Mouse (Mus musculus) granulocyte monocyte progenitor cell, adult 5-6 weeks (primary cell): ENCODE results near the gene Ifne. TPM values are rescaled to one million over a fixed set of nuclear protein-coding genes. Genes with fewer than 3 reads are reported as not detected.
A peak's percentile ranks its signal among the peaks of the same experiment; 100 is the strongest.
"Not testable (repeated sequence)": the region's sequence is repeated elsewhere in the genome, so short reads cannot be mapped to it uniquely, and the experiment has no call there.

Experiments
- ATAC-seq: replicated peaks from 2 replicates; pipeline ENCODE4 v1.8.0; 2016; ENCODE audit warnings: mild to moderate bottlenecking, moderate TSS enrichment, inconsistent platforms; ENCODE audit not compliant: poor library complexity, severe bottlenecking
- total RNA-seq, 2 experiments: library from RNA; stranded (forward) in 1 of 2; stranded (reverse) in 1 of 2; fragments of 200-712, 200-1000 nt in 1 of 2; fragments of >200 nt in 1 of 2; fragmentation: Nextera tagmentation in 1 of 2; gene quantifications; 2 replicates each; pipeline ENCODE4 v1.2.3; 2014 to 2017

The Ifne gene
- total RNA-seq, 2 experiments from 2014 or later, result not detected

- peak; percentile 24; the same call in 1 of the 2 replicates for ATAC-seq
Observed at GRCm38 (mm10) chr4:88867926-88868911, 11.8 kb downstream of the Ifne start.

DNA sequence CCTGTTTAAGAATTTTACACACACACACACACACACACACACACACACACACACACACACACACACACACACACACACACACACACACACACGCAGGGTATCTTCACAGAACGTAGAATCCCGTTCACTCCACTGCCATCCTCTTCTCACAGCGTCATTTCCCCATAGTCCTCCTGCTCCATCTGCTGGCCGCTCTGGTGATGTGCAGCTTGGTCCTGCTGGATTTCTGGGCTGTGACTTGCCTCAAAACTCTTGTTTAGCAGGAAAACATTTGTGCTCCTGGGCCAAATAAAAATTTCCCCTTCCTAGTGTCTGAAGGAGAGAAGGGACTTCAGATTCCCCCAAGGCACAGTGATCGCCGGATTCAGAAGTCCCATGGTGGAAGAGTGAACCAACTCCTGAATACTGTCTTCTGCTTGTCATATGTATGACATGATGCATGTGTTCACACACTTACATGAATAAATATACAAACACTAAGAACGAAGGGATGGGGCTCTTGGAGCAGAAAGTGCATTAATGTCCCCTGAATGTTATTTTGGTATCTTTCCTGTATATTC, 12.6 kb downstream of the Ifne start:
- ATAC-seq, result peak; percentile 67

- ATAC-seq, result peak; percentile 64
Observed at GRCm38 (mm10) chr4:88865011-88865569, 14.9 kb downstream of the Ifne start.

DNA sequence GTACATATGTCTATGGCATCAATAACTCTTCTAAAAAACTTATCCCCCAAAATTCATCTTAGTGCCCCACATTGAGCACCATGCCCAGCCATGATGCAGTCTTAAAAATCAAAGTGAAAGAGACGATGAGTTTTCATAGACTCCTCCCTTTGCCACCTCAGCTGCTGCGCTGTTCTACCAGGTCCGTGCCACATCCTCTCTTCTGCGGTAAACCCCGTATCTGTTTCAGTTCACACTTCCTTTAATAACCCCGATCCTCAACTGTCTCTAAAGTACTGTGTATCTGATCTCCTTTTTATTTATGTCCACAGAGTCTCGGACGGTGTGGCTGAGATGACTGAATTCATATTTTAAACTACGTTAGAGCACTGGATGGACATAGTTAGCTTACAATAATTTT, 15.4 kb downstream of the Ifne start:
- peak; percentile 78 for ATAC-seq

DNA sequence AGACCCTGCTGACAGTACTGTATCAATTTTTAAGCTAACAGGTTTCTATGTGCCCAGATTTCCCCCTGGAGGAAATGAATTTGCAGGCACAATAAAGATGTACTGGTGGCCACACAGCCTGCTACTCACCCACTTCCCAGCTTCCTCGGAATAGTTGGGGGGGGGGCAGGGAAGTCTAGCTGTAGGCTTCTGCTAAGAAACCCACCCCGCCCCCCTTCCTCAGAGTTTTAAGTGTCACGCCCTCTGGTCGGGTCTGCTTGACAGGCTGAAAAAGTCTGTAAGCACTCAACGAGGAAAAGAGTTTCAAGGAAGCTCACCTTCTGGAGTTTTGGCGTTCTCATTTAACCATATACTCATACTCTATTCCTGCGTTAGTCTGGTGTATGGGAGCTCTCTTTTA, 16.7 kb downstream of the Ifne start:
- no peak for ATAC-seq

DNA sequence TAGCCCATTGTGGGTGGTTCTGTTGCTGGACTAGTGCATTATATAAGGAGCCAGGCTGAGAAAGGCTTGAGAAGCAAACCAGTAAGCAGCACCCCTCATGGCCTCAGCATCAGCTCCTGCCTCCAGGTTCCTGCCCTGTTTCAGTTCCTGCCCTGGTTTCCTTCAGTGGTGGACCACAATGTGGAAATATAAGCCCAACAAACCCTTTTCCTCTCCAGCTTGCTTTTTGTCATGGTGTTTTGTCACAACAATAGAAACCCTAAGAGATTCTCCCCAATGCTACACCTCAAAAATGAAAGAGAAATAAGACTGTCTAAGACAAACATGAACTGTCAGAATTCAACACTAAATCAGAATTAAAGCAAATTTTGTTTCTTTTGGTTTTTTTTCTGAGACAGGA, 20.8 kb downstream of the Ifne start:
- peak; percentile 91 for ATAC-seq

- no peak for ATAC-seq
Observed at GRCm38 (mm10) chr4:88851026-88851763, 28.8 kb downstream of the Ifne start.

- ATAC-seq, result peak; percentile 66
Observed at GRCm38 (mm10) chr4:88849698-88850097, 30.3 kb downstream of the Ifne start, which contains the start of gene Ifna1. Gene Ifna1, plus strand, starts transcription at chr4:88850087.

- no peak for ATAC-seq
Observed at GRCm38 (mm10) chr4:88845334-88845733, 34.7 kb downstream of the Ifne start.

DNA sequence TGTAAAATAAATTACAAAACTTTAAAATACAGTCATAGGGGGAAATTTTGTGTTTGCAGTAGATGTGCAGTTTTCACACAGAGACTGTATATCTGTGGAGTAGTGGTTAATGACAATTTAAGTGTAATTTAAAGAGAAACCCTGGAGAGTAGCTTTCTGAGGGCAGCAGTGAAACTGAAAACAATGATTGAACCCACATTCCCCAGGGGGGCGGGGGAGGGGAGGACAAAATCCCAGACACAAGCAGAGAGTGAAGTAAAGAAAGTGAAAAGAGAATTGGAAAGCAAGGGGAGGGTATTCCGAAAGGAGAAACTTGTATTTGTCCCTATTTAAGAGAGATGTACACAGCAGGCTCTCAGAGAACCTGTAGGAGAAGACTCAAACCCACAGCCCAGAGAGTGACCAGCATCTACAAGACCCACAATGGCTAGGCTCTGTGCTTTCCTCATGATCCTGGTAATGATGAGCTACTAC, 38.5 kb downstream of the Ifne start, which contains the start of gene Ifna4:
Gene Ifna4 (plus strand): TSS at position 424 of the 474 bp plus-strand sequence.
- no peak for ATAC-seq

DNA sequence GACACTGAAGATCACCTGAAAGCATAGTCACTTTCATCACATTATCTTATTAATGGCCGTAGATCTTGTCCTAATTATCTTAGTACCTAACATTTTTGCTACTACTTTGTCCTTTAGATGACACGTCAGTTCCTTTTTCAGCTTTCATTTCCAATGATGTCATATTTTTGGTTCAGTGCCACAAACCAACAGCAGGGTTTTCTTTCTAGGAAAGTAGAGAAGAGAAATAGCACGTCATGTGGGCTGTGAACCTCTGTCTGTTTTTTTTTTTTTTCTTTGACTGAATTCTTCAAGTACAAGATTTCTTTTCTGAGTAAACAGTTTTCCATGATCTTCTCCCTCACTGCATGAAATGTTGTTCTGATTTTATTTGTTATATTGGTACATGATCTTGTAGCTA, 39.9 kb downstream of the Ifne start:
- ATAC-seq, result peak; percentile 52; the same call in 1 of the 2 replicates

GRCm38 (mm10) chr4:88838828-88839227, 41.2 kb downstream of the Ifne start:
- peak; percentile 52 for ATAC-seq

- not testable (repeated sequence) for ATAC-seq
Observed at GRCm38 (mm10) chr4:88835225-88835624, 44.8 kb downstream of the Ifne start, which contains the start of gene Ifna5. Gene Ifna5, plus strand, starts transcription at chr4:88835525.

DNA sequence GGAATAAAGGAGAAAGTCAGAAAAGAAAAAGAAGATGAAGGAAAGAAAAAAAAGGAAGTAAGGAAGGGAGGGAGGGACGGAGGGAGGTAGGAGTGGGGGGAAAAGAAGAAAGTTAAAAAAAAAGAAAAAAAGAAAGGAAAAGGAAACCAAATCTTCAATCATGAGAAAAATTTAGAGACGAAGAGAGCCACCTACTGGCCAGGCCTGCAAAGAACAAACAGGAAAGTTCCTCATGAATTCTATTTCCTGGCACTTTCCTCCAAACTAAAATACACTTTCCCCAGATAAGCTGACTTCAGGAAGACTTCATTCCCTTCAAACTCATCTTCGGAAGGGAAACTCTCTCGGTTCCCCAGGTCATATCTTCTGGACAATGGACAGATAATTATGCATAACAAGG, 49.5 kb downstream of the Ifne start:
- ATAC-seq, result peak; percentile 42; the same call in 1 of the 2 replicates

Other genes with a start within 250 kb of the Ifne start
- not detected in 2 replicates for gene C87499, start 245.8 kb downstream of the Ifne start, total RNA-seq (2014; fragmentation: Nextera tagmentation)
- not detected in 2 replicates for gene C87499, start 245.8 kb downstream of the Ifne start, total RNA-seq (2017)
- not detected in 2 replicates for gene Ifna13, start 235.7 kb downstream of the Ifne start, total RNA-seq (2014; fragmentation: Nextera tagmentation)
- gene Ifna13, start 235.7 kb downstream of the Ifne start, total RNA-seq (2017), result not detected in 2 replicates
- gene Ifna16, start 203.3 kb downstream of the Ifne start, total RNA-seq (2014; fragmentation: Nextera tagmentation), result not detected in 2 replicates
- gene Ifna16, start 203.3 kb downstream of the Ifne start, total RNA-seq (2017), result not detected in 2 replicates
- not detected in 2 replicates for gene Ifna2, start 196.3 kb downstream of the Ifne start, total RNA-seq (2014; fragmentation: Nextera tagmentation)
- gene Ifna2, start 196.3 kb downstream of the Ifne start, total RNA-seq (2017), result not detected in 2 replicates
- gene Ifnab, start 188.8 kb downstream of the Ifne start, total RNA-seq (2014; fragmentation: Nextera tagmentation), result not detected in 2 replicates
- not detected in 2 replicates for gene Ifnab, start 188.8 kb downstream of the Ifne start, total RNA-seq (2017)
- not detected in 2 replicates for gene Gm26566, start 158.4 kb downstream of the Ifne start, total RNA-seq (2014; fragmentation: Nextera tagmentation)
- gene Gm26566, start 158.4 kb downstream of the Ifne start, total RNA-seq (2017), result 0.69 TPM in 1 of 2 replicates, not detected in the other
- gene Klhl9, start 157.7 kb downstream of the Ifne start, total RNA-seq (2014; fragmentation: Nextera tagmentation), result 33.5 and 45.5 TPM in 2 replicates
- gene Klhl9, start 157.7 kb downstream of the Ifne start, total RNA-seq (2017), result 72.4 and 96.0 TPM in 2 replicates
- not detected in 2 replicates for gene Gm13271, start 125.3 kb downstream of the Ifne start, total RNA-seq (2014; fragmentation: Nextera tagmentation)
- gene Gm13271, start 125.3 kb downstream of the Ifne start, total RNA-seq (2017), result not detected in 2 replicates
- gene Gm13283, start 120.1 kb downstream of the Ifne start, total RNA-seq (2014; fragmentation: Nextera tagmentation), result 0.49 TPM in 1 of 2 replicates, not detected in the other
- 0.21 TPM in 1 of 2 replicates, not detected in the other for gene Gm13283, start 120.1 kb downstream of the Ifne start, total RNA-seq (2017)
- gene Gm13290, start 106.4 kb downstream of the Ifne start, total RNA-seq (2014; fragmentation: Nextera tagmentation), result not detected in 2 replicates
- gene Gm13290, start 106.4 kb downstream of the Ifne start, total RNA-seq (2017), result not detected in 2 replicates
- not detected in 2 replicates for gene Gm13289, start 103.3 kb downstream of the Ifne start, total RNA-seq (2014; fragmentation: Nextera tagmentation)
- gene Gm13289, start 103.3 kb downstream of the Ifne start, total RNA-seq (2017), result not detected in 2 replicates
- not detected in 2 replicates for gene Gm13272, start 100.4 kb downstream of the Ifne start, total RNA-seq (2014; fragmentation: Nextera tagmentation)
- not detected in 2 replicates for gene Gm13272, start 100.4 kb downstream of the Ifne start, total RNA-seq (2017)
- gene Ifnz, start 98.1 kb downstream of the Ifne start, total RNA-seq (2014; fragmentation: Nextera tagmentation), result 1.5 TPM in 1 of 2 replicates, not detected in the other
- 0.22 and 0.52 TPM in 2 replicates for gene Ifnz, start 98.1 kb downstream of the Ifne start, total RNA-seq (2017)
- gene Gm13276, start 94.5 kb downstream of the Ifne start, total RNA-seq (2014; fragmentation: Nextera tagmentation), result not detected in 2 replicates
- not detected in 2 replicates for gene Gm13276, start 94.5 kb downstream of the Ifne start, total RNA-seq (2017)
- gene Gm13277, start 91.6 kb downstream of the Ifne start, total RNA-seq (2014; fragmentation: Nextera tagmentation), result not detected in 2 replicates
- not detected in 2 replicates for gene Gm13277, start 91.6 kb downstream of the Ifne start, total RNA-seq (2017)
- gene Gm13278, start 88.7 kb downstream of the Ifne start, total RNA-seq (2014; fragmentation: Nextera tagmentation), result not detected in 2 replicates
- gene Gm13278, start 88.7 kb downstream of the Ifne start, total RNA-seq (2017), result not detected in 2 replicates
- not detected in 2 replicates for gene Gm13275, start 85.7 kb downstream of the Ifne start, total RNA-seq (2014; fragmentation: Nextera tagmentation)
- gene Gm13275, start 85.7 kb downstream of the Ifne start, total RNA-seq (2017), result not detected in 2 replicates
- not detected in 2 replicates for gene Gm13279, start 82.8 kb downstream of the Ifne start, total RNA-seq (2014; fragmentation: Nextera tagmentation)
- not detected in 2 replicates for gene Gm13279, start 82.8 kb downstream of the Ifne start, total RNA-seq (2017)
- gene Gm13285, start 80.5 kb downstream of the Ifne start, total RNA-seq (2014; fragmentation: Nextera tagmentation), result not detected in 2 replicates
- not detected in 2 replicates for gene Gm13285, start 80.5 kb downstream of the Ifne start, total RNA-seq (2017)
- gene Gm13287, start 76.9 kb downstream of the Ifne start, total RNA-seq (2014; fragmentation: Nextera tagmentation), result not detected in 2 replicates
- gene Gm13287, start 76.9 kb downstream of the Ifne start, total RNA-seq (2017), result not detected in 2 replicates
- gene Gm13288, start 74.7 kb downstream of the Ifne start, total RNA-seq (2014; fragmentation: Nextera tagmentation), result not detected in 2 replicates
- gene Gm13288, start 74.7 kb downstream of the Ifne start, total RNA-seq (2017), result not detected in 2 replicates
- not detected in 2 replicates for gene Ifna7, start 64.0 kb downstream of the Ifne start, total RNA-seq (2014; fragmentation: Nextera tagmentation)
- gene Ifna7, start 64.0 kb downstream of the Ifne start, total RNA-seq (2017), result not detected in 2 replicates
- gene Ifna11, start 60.2 kb downstream of the Ifne start, total RNA-seq (2014; fragmentation: Nextera tagmentation), result not detected in 2 replicates
- not detected in 2 replicates for gene Ifna11, start 60.2 kb downstream of the Ifne start, total RNA-seq (2017)
- not detected in 2 replicates for gene Ifna6, start 52.8 kb downstream of the Ifne start, total RNA-seq (2014; fragmentation: Nextera tagmentation)
- gene Ifna6, start 52.8 kb downstream of the Ifne start, total RNA-seq (2017), result not detected in 2 replicates
- gene Ifna5, start 44.7 kb downstream of the Ifne start, total RNA-seq (2014; fragmentation: Nextera tagmentation), result not detected in 2 replicates
- gene Ifna5, start 44.7 kb downstream of the Ifne start, total RNA-seq (2017), result not detected in 2 replicates
- gene Ifna4, start 38.3 kb downstream of the Ifne start, total RNA-seq (2014; fragmentation: Nextera tagmentation), result not detected in 2 replicates
- not detected in 2 replicates for gene Ifna4, start 38.3 kb downstream of the Ifne start, total RNA-seq (2017)
- gene Ifna1, start 30.1 kb downstream of the Ifne start, total RNA-seq (2014; fragmentation: Nextera tagmentation), result not detected in 2 replicates
- not detected in 2 replicates for gene Ifna1, start 30.1 kb downstream of the Ifne start, total RNA-seq (2017)